Mouse (Mus musculus) C2C12 (cell line): ENCODE measurements around the gene Trip11.

Experiments used
- CEBPB ChIP-seq: IDR thresholded peaks from one replicate; pipeline ENCODE4 v1.6.1; 2011; ENCODE audit warnings: low read depth, mild to moderate bottlenecking, control low read depth, moderate library complexity
- CTCF ChIP-seq: IDR thresholded peaks from one replicate; pipeline ENCODE4 v1.5.1; 2011; ENCODE audit not compliant: control insufficient read depth, insufficient read depth, insufficient read length
- MAX ChIP-seq: IDR thresholded peaks from one replicate; pipeline ENCODE4 v1.6.1; 2011; ENCODE audit warnings: mild to moderate bottlenecking, control low read depth
- MYOD1 ChIP-seq: IDR thresholded peaks from one replicate; pipeline ENCODE4 v1.6.1; 2011; ENCODE audit warnings: low read depth; ENCODE audit not compliant: control insufficient read depth, insufficient read length
- MYOG ChIP-seq: IDR thresholded peaks from one replicate; pipeline ENCODE4 v1.6.1; 2011; ENCODE audit not compliant: control insufficient read depth, insufficient read length; ENCODE audit errors: extremely low read depth
- USF1 ChIP-seq: IDR thresholded peaks from one replicate; pipeline ENCODE4 v1.6.1; 2011; ENCODE audit warnings: low read depth, mild to moderate bottlenecking, control low read depth, moderate library complexity

GRCm38 (mm10) chr12:101884926-101885325, 28.1 kb downstream of the Trip11 start:
- TF ChIP-seq CTCF: no peak
- no peak for TF ChIP-seq MAX
- TF ChIP-seq MYOG: no peak
- TF ChIP-seq CEBPB: no peak
- no peak for TF ChIP-seq USF1
- TF ChIP-seq MYOD1: no peak
